Mouse (Mus musculus) lung, embryonic 14.5 days (tissue): ENCODE results near the gene Spag6l. TPM values are rescaled to one million over a fixed set of nuclear protein-coding genes. Genes with fewer than 3 reads are reported as not detected.
A peak's percentile ranks its signal among the peaks of the same experiment; 100 is the strongest.

Experiments used
- ATAC-seq: fragments of 200-750 bp; cut with Nextera tagmentation; 2 replicates; pipeline ENCODE4 v1.8.0; 2017; ENCODE audit warnings: mild to moderate bottlenecking, moderate TSS enrichment, moderate library complexity; ENCODE audit not compliant: insufficient read depth
- DNase-seq: peaks from one replicate; pipeline ENCODE4 v3.0.0-alpha.2; 2015
- H3K27ac ChIP-seq: fragments of 300-500 bp; sonication (generic); 2 replicates; pipeline ENCODE4 v1.5.1; 2014; ENCODE audit warnings: low read depth, mild to moderate bottlenecking, moderate library complexity
- H3K27me3 ChIP-seq: fragments of 300-500 bp; sonication (generic); 2 replicates; pipeline ENCODE4 v1.6.1; 2014; ENCODE audit warnings: low read length, control low read depth; ENCODE audit not compliant: insufficient read depth
- H3K36me3 ChIP-seq: fragments of 300-500 bp; sonication (generic); 2 replicates; pipeline ENCODE4 v1.6.1; 2014; ENCODE audit warnings: control low read depth; ENCODE audit not compliant: insufficient read depth
- H3K4me1 ChIP-seq: fragments of 300-500 bp; sonication (generic); 2 replicates; pipeline ENCODE4 v1.6.1; 2014; ENCODE audit warnings: antibody characterized with exemption, control low read depth; ENCODE audit not compliant: insufficient read depth
- H3K4me2 ChIP-seq: fragments of 300-500 bp; sonication (generic); 2 replicates; pipeline ENCODE4 v1.6.1; 2014; ENCODE audit warnings: mild to moderate bottlenecking
- H3K4me3 ChIP-seq: fragments of 300-500 bp; sonication (generic); 2 replicates; pipeline ENCODE4 v1.5.1; 2014; ENCODE audit warnings: low read depth, low read length
- H3K9ac ChIP-seq: fragments of 300-500 bp; sonication (generic); 2 replicates; pipeline ENCODE4 v1.6.1; 2014
- H3K9me3 ChIP-seq: fragments of 300-500 bp; sonication (generic); 2 replicates; pipeline ENCODE4 v1.6.1; 2016; ENCODE audit warnings: low read depth, low read length, control low read depth
- CTCF ChIP-seq: IDR thresholded peaks from 2 replicates; pipeline ENCODE4 v1.5.1; 2016; ENCODE audit warnings: antibody characterized with exemption, low read depth
- whole genome bisulfite sequencing: fragments of 180-500 bp; shearing (Covaris S2); extraction: QIAGEN DNeasy Blood & Tissue Kit; methylation state at CpG from one replicate; pipeline ENCODE4 v1.1.7; 2014; 5-methylcytosine and 5-hydroxymethylcytosine counted together
- polyA plus RNA-seq: library from polyadenylated mRNA; unstranded; fragments of >200 nt; fragmentation: Nextera tagmentation; extraction: Ambion mirVana; gene quantifications from 2 replicates; pipeline ENCODE4 v1.2.1, GENCODE M21; 2014

The Spag6l gene
- polyA plus RNA-seq, 1 experiment from 2014 or later, result 0.76 TPM

DNA sequence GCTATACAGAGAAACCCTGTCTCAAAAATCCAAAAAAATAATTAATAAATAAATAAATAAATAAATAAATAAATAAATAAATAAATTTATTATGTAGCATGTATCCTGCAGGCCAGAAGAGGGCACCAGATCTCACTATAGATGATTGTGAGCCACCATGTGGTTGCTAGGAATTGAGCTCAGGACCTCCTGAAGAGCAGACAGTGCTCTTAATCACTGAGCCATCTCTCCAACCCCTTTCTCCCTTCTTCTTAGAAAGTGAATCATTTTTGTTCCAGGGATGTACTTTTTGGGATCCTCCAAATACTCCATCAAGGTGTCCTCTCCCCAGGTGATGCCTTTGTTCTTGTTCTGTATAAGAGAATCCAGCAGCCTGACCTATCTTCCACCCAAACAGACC is 19.9 kb upstream of the Spag6l start:
- TF ChIP-seq CTCF, result no peak
- H3K9ac ChIP-seq, result no peak overlapping the region
- no peaks in the 10 kb centered on the region for H3K4me1 ChIP-seq
- no peaks in the 10 kb centered on the region for H3K27me3 ChIP-seq
- H3K4me3 ChIP-seq, result no peak overlapping the region
- H3K36me3 ChIP-seq, result no peaks in the 10 kb centered on the region
- H3K9me3 ChIP-seq, result no peaks in the 10 kb centered on the region
- DNase-seq (no peak), ATAC-seq (no peak)
- H3K4me2 ChIP-seq, result no peak overlapping the region
- H3K27ac ChIP-seq, result no peak overlapping the region

DNA sequence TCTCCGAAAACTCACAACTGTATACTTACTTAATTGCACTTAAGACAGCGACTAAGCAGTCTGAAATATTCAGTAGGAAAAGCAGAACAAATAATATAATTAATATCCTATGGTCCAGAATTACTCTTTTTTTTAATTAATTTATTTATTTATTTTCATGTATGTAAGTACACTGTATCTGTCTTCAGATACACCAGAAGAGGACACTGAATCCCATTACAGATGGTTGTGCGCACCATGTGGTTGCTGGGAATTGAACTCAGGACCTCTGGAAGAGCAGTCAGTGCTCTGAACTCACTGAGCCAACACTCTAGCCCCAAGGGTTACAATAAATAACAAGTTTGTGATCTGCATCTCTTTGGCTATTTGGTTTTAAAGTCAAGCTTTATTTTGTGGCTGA is 415 bp upstream of the Spag6l start:
- Histone ChIP-seq H3K27ac (no peak overlapping the region), H3K27me3 (no peaks in the 10 kb centered on the region), H3K4me2 (peak overlapping the region; percentile 72), H3K9me3 (no peaks in the 10 kb centered on the region), H3K4me1 (no peaks in the 10 kb centered on the region), H3K36me3 (no peaks in the 10 kb centered on the region), H3K9ac (no peak overlapping the region), H3K4me3 (no peak overlapping the region)
- whole genome bisulfite sequencing, result 84% methylated on average over 3 of the region's 3 CpGs
- no peak for TF ChIP-seq CTCF
- DNase-seq (no peak), ATAC-seq (no peak)

DNA sequence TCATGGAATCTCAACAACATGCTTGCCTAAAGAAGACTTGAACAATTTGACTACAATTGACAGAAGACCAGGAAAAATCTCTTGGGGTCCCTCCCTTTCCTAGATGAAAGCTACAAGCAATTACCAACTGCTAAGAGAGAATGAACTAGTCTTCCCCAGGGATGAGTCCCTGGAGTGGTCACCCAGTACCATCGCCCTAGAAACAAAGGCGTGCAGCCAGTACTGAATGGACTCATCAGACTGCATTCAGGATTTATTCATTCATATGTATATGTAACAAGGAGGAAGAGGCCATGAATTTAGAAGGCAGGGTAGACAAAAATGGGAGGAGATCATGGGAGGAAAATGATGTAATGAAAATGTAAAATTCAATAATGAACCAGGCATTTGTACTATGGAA is 3.0 kb downstream of the Spag6l start:
- Histone ChIP-seq H3K4me2 (no peak overlapping the region), H3K27ac (no peak overlapping the region), H3K9ac (no peak overlapping the region), H3K36me3 (no peaks in the 10 kb centered on the region), H3K27me3 (no peaks in the 10 kb centered on the region), H3K9me3 (no peaks in the 10 kb centered on the region), H3K4me1 (no peaks in the 10 kb centered on the region), H3K4me3 (no peak overlapping the region)
- no peak for DNase-seq
- no peak for ATAC-seq
- WGBS, result 96% methylated on average over 2 of the region's 2 CpGs
- TF ChIP-seq CTCF, result no peak

DNA sequence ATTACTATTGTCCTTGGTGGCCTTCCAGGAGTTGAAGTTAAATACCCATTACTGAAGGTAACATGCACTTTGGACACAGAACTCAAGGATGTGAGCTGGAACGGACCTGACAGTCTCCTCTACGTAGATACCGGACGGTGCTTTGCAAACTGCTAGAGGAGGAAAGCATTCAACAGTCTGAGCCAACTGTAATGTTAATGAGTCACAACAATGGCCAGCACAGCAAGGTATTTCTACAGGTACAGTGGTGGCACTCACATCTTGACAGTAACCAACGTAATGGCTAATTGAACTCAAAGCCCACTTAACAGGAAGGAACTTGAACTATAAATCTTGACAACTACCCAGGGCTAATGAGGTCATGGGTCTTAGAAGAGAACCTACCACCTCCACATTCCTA is 3.8 kb downstream of the Spag6l start:
- no peak overlapping the region for H3K9ac ChIP-seq
- no peaks in the 10 kb centered on the region for H3K27me3 ChIP-seq
- ATAC-seq (no peak), DNase-seq (no peak)
- no peaks in the 10 kb centered on the region for H3K36me3 ChIP-seq
- no peak overlapping the region for H3K4me3 ChIP-seq
- H3K4me1 ChIP-seq, result no peaks in the 10 kb centered on the region
- TF ChIP-seq CTCF, result no peak
- H3K4me2 ChIP-seq, result no peak overlapping the region
- no peak overlapping the region for H3K27ac ChIP-seq
- WGBS, result 56% methylated on average over 5 of the region's 5 CpGs
- no peaks in the 10 kb centered on the region for H3K9me3 ChIP-seq

DNA sequence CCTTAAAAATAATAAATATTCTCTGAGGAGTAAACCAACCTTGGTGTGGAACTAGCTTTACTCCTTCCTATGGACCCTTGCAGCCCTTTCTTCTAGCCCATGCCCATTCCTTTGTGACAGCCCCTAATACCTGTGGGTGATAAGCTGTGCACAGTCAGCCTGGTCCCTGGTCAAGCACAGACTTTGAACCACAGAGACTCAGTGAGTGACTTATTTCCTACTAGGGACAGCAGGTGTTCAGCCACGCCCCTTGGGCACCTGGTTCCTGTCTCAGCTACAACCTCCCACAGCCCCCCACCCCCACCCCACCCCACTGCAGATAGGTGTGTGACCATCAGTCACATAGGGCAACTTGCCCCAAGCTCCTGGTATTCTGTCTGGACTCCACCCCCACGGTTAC is 22.9 kb downstream of the Spag6l start:
- Histone ChIP-seq H3K27ac (no peak overlapping the region), H3K27me3 (no peaks in the 10 kb centered on the region), H3K36me3 (no peaks in the 10 kb centered on the region), H3K4me1 (no peaks in the 10 kb centered on the region), H3K9me3 (no peaks in the 10 kb centered on the region), H3K4me2 (no peak overlapping the region), H3K9ac (no peak overlapping the region), H3K4me3 (no peak overlapping the region)
- WGBS, result 62% methylated on average over 2 of the region's 2 CpGs
- no peak for DNase-seq
- no peak for ATAC-seq
- TF ChIP-seq CTCF, result no peak

Other genes starting within 250 kb of the Spag6l start
- gene Fgd4, start 228.9 kb downstream of the Spag6l start, polyA plus RNA-seq, result 6.0 and 6.8 TPM in 2 replicates
- not detected in 2 replicates for gene Olfr19, start 153.1 kb downstream of the Spag6l start, polyA plus RNA-seq
- gene Igll1, start 34.5 kb upstream of the Spag6l start, polyA plus RNA-seq, result 0.30 TPM in 1 of 2 replicates, not detected in the other
- 68.9 and 76.9 TPM in 2 replicates for gene Top3b, start 41.3 kb upstream of the Spag6l start, polyA plus RNA-seq
- gene Vpreb1, start 41.4 kb upstream of the Spag6l start, polyA plus RNA-seq, result 1.9 TPM in 2 replicates
- 27.6 and 29.4 TPM in 2 replicates for gene Ppm1f, start 67.0 kb upstream of the Spag6l start, polyA plus RNA-seq
- 181 and 186 TPM in 2 replicates for gene Mapk1, start 153.9 kb upstream of the Spag6l start, polyA plus RNA-seq
- 31.1 and 36.2 TPM in 2 replicates for gene Ypel1, start 240.2 kb upstream of the Spag6l start, polyA plus RNA-seq